Mouse (Mus musculus): ENCODE measurements at regions not wholly inside any gene's neighbourhood (a gene's known extent, or its start where the extent isn't known, plus 50 kb on each side); places are given as distances from the start of the nearest gene placed in this dataset.

GRCm38 (mm10) chrX:11763351-11764082 lies 396.6 kb downstream of the Bcor start:
- Histone ChIP-seq H3K4me3 (replicated peaks) (no peak overlapping the region), H3K36me3 (replicated peaks; ENCODE audit: low read length) (no peaks in the 10 kb centered on the region), H3K4me1 (peaks cover 36% of the 10 kb centered on the region), H3K27me3 (replicated peaks) (peaks cover 21% of the 10 kb centered on the region), H3K9me3 (peaks cover 4% of the 10 kb centered on the region)
- TF ChIP-seq GATA1 (IDR thresholded peaks at IDR 0.05; ENCODE audit: borderline replicate concordance, low read length) (no peak), FLI1 (IDR thresholded peaks at IDR 0.05; ENCODE audit: low read length) (no peak)

DNA sequence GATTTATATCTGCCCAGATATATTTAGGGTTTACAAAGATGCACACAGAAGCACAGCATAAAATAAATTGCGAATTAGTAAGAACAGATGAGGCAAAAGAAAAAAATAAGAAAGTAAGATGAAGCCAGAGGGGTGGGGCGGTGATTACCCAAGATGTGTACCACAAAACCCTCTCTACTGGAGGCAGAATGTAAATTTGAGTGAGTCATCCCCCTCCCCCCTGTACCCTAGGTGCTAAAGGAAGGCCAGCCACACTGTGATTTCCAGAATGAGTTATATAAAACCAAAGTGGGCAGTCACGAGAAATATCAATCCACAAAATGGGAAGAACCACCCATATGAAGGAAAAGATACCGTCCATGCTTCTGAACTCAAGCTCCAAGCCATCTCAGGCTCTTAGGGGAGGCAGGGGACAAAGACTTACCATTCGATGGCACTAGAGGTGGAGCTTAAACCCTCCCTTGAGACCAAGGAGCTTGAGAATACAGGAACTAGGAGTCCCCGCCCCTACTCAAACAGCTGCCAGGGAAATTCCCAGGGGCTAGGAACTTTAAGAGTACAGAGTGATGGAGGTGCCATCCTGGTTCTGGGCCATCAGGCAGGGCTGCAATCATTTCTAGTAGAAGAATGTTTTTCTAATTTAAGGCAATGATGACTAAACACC lies 383.8 kb downstream of the Bcor start:
- H3K9me3 ChIP-seq, result peaks cover 9% of the 10 kb centered on the region
- peaks cover 5% of the 10 kb centered on the region for H3K4me1 ChIP-seq
- TF ChIP-seq GATA1 (IDR thresholded peaks at IDR 0.05; ENCODE audit: borderline replicate concordance, low read length) (no peak), FLI1 (IDR thresholded peaks at IDR 0.05; ENCODE audit: low read length) (no peak)
- no peak overlapping the region for H3K4me3 ChIP-seq (replicated peaks)
- no peaks in the 10 kb centered on the region for H3K36me3 ChIP-seq (replicated peaks; ENCODE audit: low read length)
- peaks cover 20% of the 10 kb centered on the region for H3K27me3 ChIP-seq (replicated peaks)

DNA sequence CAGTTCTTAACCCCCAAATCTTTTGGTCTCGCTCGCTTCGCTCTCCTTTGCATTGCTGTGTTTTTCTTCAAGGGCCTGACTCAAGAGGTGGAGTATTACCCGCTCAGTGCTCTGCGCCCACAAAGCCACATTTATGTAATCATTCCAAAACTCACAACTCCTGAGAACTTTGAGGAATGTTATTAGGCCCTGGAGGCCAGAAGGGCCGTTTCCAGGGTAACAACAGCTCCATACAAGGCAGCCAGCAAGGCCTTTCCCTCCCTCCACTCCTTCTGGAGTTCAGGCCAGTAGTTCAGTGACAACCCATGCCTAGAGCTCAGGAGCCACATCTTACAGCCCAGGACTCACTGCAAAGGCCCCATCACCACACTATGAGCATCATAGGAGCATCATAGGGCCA lies 365.1 kb downstream of the Bcor start:
- 0 out of 2 replicates have a peak, but pooled peaks cover 6% of the 10 kb centered on the region for H3K9me3 ChIP-seq
- H3K27me3 ChIP-seq (replicated peaks), result peaks cover 34% of the 10 kb centered on the region
- no peak for TF ChIP-seq FLI1 (IDR thresholded peaks at IDR 0.05; ENCODE audit: low read length)
- TF ChIP-seq GATA1 (IDR thresholded peaks at IDR 0.05; ENCODE audit: borderline replicate concordance, low read length), result no peak
- no peaks in the 10 kb centered on the region for H3K4me1 ChIP-seq
- H3K4me3 ChIP-seq (replicated peaks), result no peak overlapping the region
- no peaks in the 10 kb centered on the region for H3K36me3 ChIP-seq (replicated peaks; ENCODE audit: low read length)

GRCm38 (mm10) chrX:11797870-11798269 lies 362.3 kb downstream of the Bcor start:
- Histone ChIP-seq H3K36me3 (replicated peaks; ENCODE audit: low read length) (no peaks in the 10 kb centered on the region), H3K4me3 (replicated peaks) (no peak overlapping the region), H3K4me1 (peaks cover 22% of the 10 kb centered on the region), H3K27me3 (replicated peaks) (peaks cover 43% of the 10 kb centered on the region), H3K9me3 (0 out of 2 replicates have a peak, but pooled peaks cover 3% of the 10 kb centered on the region)
- no peak for TF ChIP-seq FLI1 (IDR thresholded peaks at IDR 0.05; ENCODE audit: low read length)
- TF ChIP-seq GATA1 (IDR thresholded peaks at IDR 0.05; ENCODE audit: borderline replicate concordance, low read length), result no peak

DNA sequence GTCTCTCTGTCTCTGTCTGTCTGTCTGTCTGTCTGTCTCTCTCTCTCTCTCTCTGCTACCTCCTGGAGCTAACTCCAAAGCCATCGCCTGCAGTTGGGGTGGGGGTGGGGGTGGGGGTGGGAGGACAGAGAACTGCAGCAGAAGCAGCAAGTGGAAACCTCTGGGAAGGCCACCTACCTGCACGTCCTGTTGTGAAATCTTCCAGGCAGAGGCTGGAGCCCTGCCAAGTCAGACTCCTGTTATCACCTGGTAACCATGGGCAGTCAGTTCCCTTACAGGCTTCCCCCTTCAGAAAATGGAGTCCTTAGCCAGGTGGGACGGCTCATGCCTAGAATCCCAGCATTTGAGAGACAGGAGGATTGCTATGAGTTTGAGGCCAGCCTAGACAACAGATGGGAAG lies 361.8 kb downstream of the Bcor start:
- Histone ChIP-seq H3K36me3 (replicated peaks; ENCODE audit: low read length) (no peaks in the 10 kb centered on the region), H3K4me3 (replicated peaks) (no peak overlapping the region), H3K27me3 (replicated peaks) (peaks cover 43% of the 10 kb centered on the region), H3K9me3 (no peaks in the 10 kb centered on the region), H3K4me1 (peaks cover 27% of the 10 kb centered on the region)
- TF ChIP-seq FLI1 (IDR thresholded peaks at IDR 0.05; ENCODE audit: low read length) (no peak), GATA1 (IDR thresholded peaks at IDR 0.05; ENCODE audit: borderline replicate concordance, low read length) (no peak)

GRCm38 (mm10) chrX:11800400-11800941 lies 359.7 kb downstream of the Bcor start:
- no peaks in the 10 kb centered on the region for H3K36me3 ChIP-seq (replicated peaks; ENCODE audit: low read length)
- peaks cover 37% of the 10 kb centered on the region for H3K4me1 ChIP-seq
- peaks cover 4% of the 10 kb centered on the region for H3K9me3 ChIP-seq
- H3K4me3 ChIP-seq (replicated peaks), result no peak overlapping the region
- no peak for TF ChIP-seq FLI1 (IDR thresholded peaks at IDR 0.05; ENCODE audit: low read length)
- TF ChIP-seq GATA1 (IDR thresholded peaks at IDR 0.05; ENCODE audit: borderline replicate concordance, low read length), result no peak
- H3K27me3 ChIP-seq (replicated peaks), result peaks cover 55% of the 10 kb centered on the region

DNA sequence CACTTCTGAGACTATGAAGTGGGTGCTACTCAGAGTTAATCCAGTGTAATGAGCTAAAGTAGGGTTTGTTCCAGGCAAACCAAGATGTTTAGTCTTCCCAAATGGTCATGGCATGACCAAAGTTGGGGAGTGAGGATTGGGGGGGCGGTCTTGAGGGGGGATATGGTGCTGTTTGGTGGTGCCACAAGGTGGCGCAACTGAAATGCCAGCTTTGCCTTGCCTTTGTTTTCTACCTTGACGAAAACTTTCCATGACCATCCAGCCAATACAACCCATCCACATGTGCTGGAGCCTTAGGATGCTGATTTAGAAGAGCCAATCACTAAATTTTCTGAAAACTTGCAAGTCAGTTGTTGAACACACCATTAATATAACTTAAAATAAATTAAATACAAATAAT lies 358.9 kb downstream of the Bcor start:
- Histone ChIP-seq H3K36me3 (replicated peaks; ENCODE audit: low read length) (no peaks in the 10 kb centered on the region), H3K4me1 (peaks cover 37% of the 10 kb centered on the region), H3K4me3 (replicated peaks) (no peak overlapping the region), H3K27me3 (replicated peaks) (peaks cover 59% of the 10 kb centered on the region), H3K9me3 (peaks cover 4% of the 10 kb centered on the region)
- TF ChIP-seq FLI1 (IDR thresholded peaks at IDR 0.05; ENCODE audit: low read length), result no peak
- no peak for TF ChIP-seq GATA1 (IDR thresholded peaks at IDR 0.05; ENCODE audit: borderline replicate concordance, low read length)

DNA sequence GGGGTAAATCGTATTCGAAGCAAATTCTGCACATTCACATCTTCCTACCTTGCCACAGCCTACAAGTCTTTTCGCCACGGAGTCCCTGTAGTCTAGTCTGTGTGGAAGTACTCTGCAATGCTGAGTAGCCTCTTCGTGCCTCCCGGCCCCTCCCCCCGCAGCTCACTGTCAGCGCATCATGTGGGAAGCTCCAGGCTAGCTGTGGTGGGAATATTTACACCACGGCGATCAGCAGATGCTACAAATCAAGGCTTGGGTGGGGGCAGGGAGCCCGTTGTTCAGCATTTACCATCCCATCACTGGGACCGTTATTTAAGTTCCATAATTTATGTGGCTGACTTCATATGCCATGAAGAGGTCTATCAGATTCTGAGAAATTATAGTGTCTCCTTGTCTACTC lies 358.5 kb downstream of the Bcor start:
- peaks cover 39% of the 10 kb centered on the region for H3K4me1 ChIP-seq
- peaks cover 4% of the 10 kb centered on the region for H3K9me3 ChIP-seq
- H3K27me3 ChIP-seq (replicated peaks), result peaks cover 63% of the 10 kb centered on the region
- no peaks in the 10 kb centered on the region for H3K36me3 ChIP-seq (replicated peaks; ENCODE audit: low read length)
- no peak overlapping the region for H3K4me3 ChIP-seq (replicated peaks)
- TF ChIP-seq GATA1 (IDR thresholded peaks at IDR 0.05; ENCODE audit: borderline replicate concordance, low read length) (no peak), FLI1 (IDR thresholded peaks at IDR 0.05; ENCODE audit: low read length) (no peak)

GRCm38 (mm10) chrX:11802074-11802899 lies 357.9 kb downstream of the Bcor start:
- H3K4me1 ChIP-seq, result peaks cover 41% of the 10 kb centered on the region
- peaks cover 4% of the 10 kb centered on the region for H3K9me3 ChIP-seq
- TF ChIP-seq FLI1 (IDR thresholded peaks at IDR 0.05; ENCODE audit: low read length), result no peak
- no peak for TF ChIP-seq GATA1 (IDR thresholded peaks at IDR 0.05; ENCODE audit: borderline replicate concordance, low read length)

More at GRCm38 (mm10) chrX:11802074-11802899, 357.9 kb downstream of the Bcor start:
- Histone ChIP-seq H3K27me3 (replicated peaks) (peaks cover 65% of the 10 kb centered on the region), H3K36me3 (replicated peaks; ENCODE audit: low read length) (no peaks in the 10 kb centered on the region), H3K4me3 (replicated peaks) (peak overlapping the region; percentile 23)
